Mouse (Mus musculus): ENCODE results near the gene Ssbp2. TPM values are rescaled to one million over a fixed set of nuclear protein-coding genes. Genes with fewer than 3 reads are reported as not detected.

Ssbp2 gene
- polyA plus RNA-seq, 1 experiment from 2014 or later = 210 TPM

DNA sequence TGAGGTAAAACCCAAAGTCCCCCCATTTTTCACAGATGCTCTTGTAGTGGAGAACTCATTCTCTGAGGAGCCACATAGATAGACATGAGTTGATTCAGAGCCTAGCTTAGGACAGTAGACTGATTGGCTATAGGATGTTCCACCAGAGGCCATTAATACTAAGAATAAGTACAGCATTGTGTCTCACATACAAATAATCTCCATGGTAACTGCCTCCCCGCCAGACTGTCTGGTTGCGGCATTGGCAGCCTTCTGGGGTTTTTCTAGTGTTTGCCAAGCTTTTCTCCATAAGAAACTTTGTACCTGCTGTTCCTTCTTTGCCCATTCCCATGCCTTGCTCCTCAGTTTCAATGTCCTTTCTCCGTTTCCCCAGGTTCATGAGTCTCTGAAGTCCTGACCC, 283.1 kb downstream of the Ssbp2 start:
- Histone ChIP-seq H3K9ac (no peak overlapping the region), H3K4me3 (no peak overlapping the region), H3K9me3 (no peaks in the 10 kb centered on the region), H3K27me3 (peaks cover 18% of the 10 kb centered on the region), H3K4me1 (peaks cover 11% of the 10 kb centered on the region; the same call in 1 of the 2 replicates), H3K4me2 (replicated peaks) (no peak overlapping the region), H3K36me3 (no peaks in the 10 kb centered on the region), H3K27ac (no peak overlapping the region)
- WGBS = 81% methylated on average over 3 of the region's 3 CpGs
- ATAC-seq (ENCODE audit: insufficient number of reproducible peaks, insufficient read depth, low FRiP score, low TSS enrichment) = no peak

- H3K4me1 ChIP-seq = peaks cover 7% of the 10 kb centered on the region; the same call in 1 of the 2 replicates
- no peak for ATAC-seq (ENCODE audit: insufficient number of reproducible peaks, insufficient read depth, low FRiP score, low TSS enrichment)
- H3K9me3 ChIP-seq = no peaks in the 10 kb centered on the region
- H3K27me3 ChIP-seq = peaks cover 8% of the 10 kb centered on the region
- no peak overlapping the region for H3K9ac ChIP-seq
- no peak overlapping the region for H3K27ac ChIP-seq
- WGBS = 77% methylated on average over 5 of the region's 5 CpGs
- H3K36me3 ChIP-seq = no peaks in the 10 kb centered on the region
- H3K4me2 ChIP-seq (replicated peaks) = no peak overlapping the region
- H3K4me3 ChIP-seq = no peak overlapping the region
These were observed 286.4 kb downstream of the Ssbp2 start for GRCm38 (mm10) chr13:91746470-91746869.

DNA sequence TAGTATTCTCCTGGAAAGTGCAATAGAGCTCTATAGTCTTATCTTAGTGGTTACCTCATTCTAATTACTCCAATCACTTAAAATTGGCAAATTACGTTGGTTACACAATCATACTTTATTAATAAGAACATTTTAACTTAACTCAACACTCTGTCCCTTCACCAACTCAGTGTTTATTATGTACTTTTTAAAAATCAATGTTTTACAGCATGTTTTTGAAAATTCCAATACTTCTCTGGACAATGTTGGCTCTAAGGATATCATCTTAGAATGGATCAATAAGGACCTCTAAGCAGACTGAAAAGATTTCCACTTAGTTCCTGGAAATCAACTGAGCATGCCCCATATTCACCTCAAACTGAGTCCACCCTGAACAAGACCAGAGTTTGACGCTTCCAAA, 288.3 kb downstream of the Ssbp2 start:
- H3K9me3 ChIP-seq = no peaks in the 10 kb centered on the region

DNA sequence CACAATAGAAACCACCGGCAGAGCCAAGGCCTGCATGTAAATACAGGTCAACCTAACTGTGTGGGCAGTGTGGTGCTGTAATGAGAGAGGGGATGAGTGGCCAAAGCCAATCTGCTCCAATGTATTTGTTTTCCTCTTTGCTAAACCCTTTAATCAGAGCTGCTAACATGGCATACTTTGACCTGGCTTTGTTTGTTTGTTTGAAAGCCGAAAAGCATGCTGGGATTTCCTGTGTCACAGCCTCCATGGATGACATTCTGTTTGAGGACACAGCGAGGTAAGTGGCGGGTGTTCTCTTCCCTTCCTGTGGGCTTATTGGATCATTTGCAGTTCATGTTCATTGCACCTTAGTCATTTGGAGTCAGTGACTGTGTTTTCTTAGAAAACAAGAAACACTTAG, 289.9 kb downstream of the Ssbp2 start:
- WGBS = 64% methylated on average over 4 of the region's 4 CpGs
- no peak for ATAC-seq (ENCODE audit: insufficient number of reproducible peaks, insufficient read depth, low FRiP score, low TSS enrichment)
- Histone ChIP-seq H3K4me3 (no peak overlapping the region), H3K27ac (no peak overlapping the region), H3K4me2 (replicated peaks) (no peak overlapping the region), H3K36me3 (no peaks in the 10 kb centered on the region), H3K9me3 (no peaks in the 10 kb centered on the region), H3K4me1 (no peaks in the 10 kb centered on the region), H3K9ac (no peak overlapping the region), H3K27me3 (no peaks in the 10 kb centered on the region)

More for the DNA sequence above, 288.3 kb downstream of the Ssbp2 start:
- H3K36me3 ChIP-seq = no peaks in the 10 kb centered on the region
- no peak overlapping the region for H3K4me3 ChIP-seq
- H3K27me3 ChIP-seq = no peaks in the 10 kb centered on the region
- WGBS = 85% methylated on average over 2 of the region's 2 CpGs
- no peaks in the 10 kb centered on the region for H3K4me1 ChIP-seq
- H3K4me2 ChIP-seq (replicated peaks) = no peak overlapping the region
- H3K9ac ChIP-seq = no peak overlapping the region
- ATAC-seq (ENCODE audit: insufficient number of reproducible peaks, insufficient read depth, low FRiP score, low TSS enrichment) = no peak
- no peak overlapping the region for H3K27ac ChIP-seq

Small RNA genes within 50 kb of the gene (microRNA-seq; reads per million reads assigned to microRNA genes)
- gene Gm27656 = not detected

Other genes with a start within 250 kb of the Ssbp2 start
- 15.7 and 19.9 TPM in 2 replicates for gene Atg10, start 236.3 kb upstream of the Ssbp2 start, polyA plus RNA-seq (2016; fragmentation: Nextera tagmentation; extraction: Ambion mirVana)